Mouse (Mus musculus): ENCODE measurements around the gene Vps54. TPM values are rescaled to one million over a fixed set of nuclear protein-coding genes. Genes with fewer than 3 reads are reported as not detected.
A peak's percentile ranks its signal among the peaks of the same experiment; 100 is the strongest.

Vps54 gene
- polyA plus RNA-seq, 1 experiment from 2014 or later = 4.9 TPM

- DNase-seq (no peak), ATAC-seq (no peak)
Measured at GRCm38 (mm10) chr11:21219851-21220587, 19.1 kb upstream of the Vps54 start.

GRCm38 (mm10) chr11:21220754-21221153, 18.3 kb upstream of the Vps54 start:
- H3K4me2 ChIP-seq (ENCODE audit: low read depth, low read length) = 0 out of 2 replicates have a peak overlapping the region, but pooled peaks have one; percentile 19
- peaks cover 19% of the 10 kb centered on the region for H3K4me1 ChIP-seq (ENCODE audit: insufficient read depth)
- no peak overlapping the region for H3K27ac ChIP-seq (ENCODE audit: low read depth)
- no peak overlapping the region for H3K4me3 ChIP-seq (ENCODE audit: low read depth, low read length)
- TF ChIP-seq CTCF (IDR thresholded peaks at IDR 0.05; ENCODE audit: low read depth) (no peak), EP300 (IDR thresholded peaks at IDR 0.05; ENCODE audit: low read depth) (peak; percentile 48; the same call in 1 of the 2 replicates)
- WGBS (ENCODE audit: insufficient replicate concordance) = 32% methylated on average over 2 of the region's 2 CpGs
- no peaks in the 10 kb centered on the region for H3K36me3 ChIP-seq (replicated peaks; ENCODE audit: insufficient read depth, low read length)
- DNase-seq (no peak), ATAC-seq (peak; percentile 53)
- no peaks in the 10 kb centered on the region for H3K9me3 ChIP-seq (ENCODE audit: low read length)
- no peak overlapping the region for H3K9ac ChIP-seq (replicated peaks)
- H3K27me3 ChIP-seq (ENCODE audit: insufficient read depth, low read length) = no peaks in the 10 kb centered on the region

More at GRCm38 (mm10) chr11:21219851-21220587, 19.1 kb upstream of the Vps54 start:
- Histone ChIP-seq H3K9me3 (ENCODE audit: low read length) (no peaks in the 10 kb centered on the region), H3K27me3 (ENCODE audit: insufficient read depth, low read length) (no peaks in the 10 kb centered on the region), H3K4me1 (ENCODE audit: insufficient read depth) (peaks cover 19% of the 10 kb centered on the region), H3K4me3 (ENCODE audit: low read depth, low read length) (no peak overlapping the region), H3K4me2 (ENCODE audit: low read depth, low read length) (0 out of 2 replicates have a peak overlapping the region, but pooled peaks have one; percentile 19), H3K36me3 (replicated peaks; ENCODE audit: insufficient read depth, low read length) (no peaks in the 10 kb centered on the region), H3K27ac (ENCODE audit: low read depth) (no peak overlapping the region), H3K9ac (replicated peaks) (no peak overlapping the region)
- WGBS (ENCODE audit: insufficient replicate concordance) = 80% methylated on average over 8 of the region's 8 CpGs
- TF ChIP-seq CTCF (IDR thresholded peaks at IDR 0.05; ENCODE audit: low read depth) = no peak
- TF ChIP-seq EP300 (IDR thresholded peaks at IDR 0.05; ENCODE audit: low read depth) = no peak

GRCm38 (mm10) chr11:21221396-21221795, 17.7 kb upstream of the Vps54 start:
- no peak overlapping the region for H3K9ac ChIP-seq (replicated peaks)
- H3K4me3 ChIP-seq (ENCODE audit: low read depth, low read length) = no peak overlapping the region
- H3K4me1 ChIP-seq (ENCODE audit: insufficient read depth) = peaks cover 19% of the 10 kb centered on the region
- H3K36me3 ChIP-seq (replicated peaks; ENCODE audit: insufficient read depth, low read length) = no peaks in the 10 kb centered on the region
- no peak overlapping the region for H3K27ac ChIP-seq (ENCODE audit: low read depth)
- no peak for DNase-seq
- ATAC-seq = no peak
- no peak for TF ChIP-seq EP300 (IDR thresholded peaks at IDR 0.05; ENCODE audit: low read depth)
- no peak for TF ChIP-seq CTCF (IDR thresholded peaks at IDR 0.05; ENCODE audit: low read depth)
- no peak overlapping the region for H3K4me2 ChIP-seq (ENCODE audit: low read depth, low read length)
- H3K9me3 ChIP-seq (ENCODE audit: low read length) = no peaks in the 10 kb centered on the region
- WGBS (ENCODE audit: insufficient replicate concordance) = 77% methylated on average over 2 of the region's 2 CpGs
- H3K27me3 ChIP-seq (ENCODE audit: insufficient read depth, low read length) = no peaks in the 10 kb centered on the region

- Histone ChIP-seq H3K4me1 (ENCODE audit: insufficient read depth) (peaks cover 17% of the 10 kb centered on the region), H3K36me3 (replicated peaks; ENCODE audit: insufficient read depth, low read length) (no peaks in the 10 kb centered on the region), H3K27me3 (ENCODE audit: insufficient read depth, low read length) (no peaks in the 10 kb centered on the region), H3K27ac (ENCODE audit: low read depth) (no peak overlapping the region), H3K9ac (replicated peaks) (no peak overlapping the region), H3K4me3 (ENCODE audit: low read depth, low read length) (no peak overlapping the region), H3K9me3 (ENCODE audit: low read length) (no peaks in the 10 kb centered on the region), H3K4me2 (ENCODE audit: low read depth, low read length) (no peak overlapping the region)
- ATAC-seq = no peak
- TF ChIP-seq CTCF (IDR thresholded peaks at IDR 0.05; ENCODE audit: low read depth) (no peak), EP300 (IDR thresholded peaks at IDR 0.05; ENCODE audit: low read depth) (no peak; the same call in 1 of the 2 replicates)
- WGBS (ENCODE audit: insufficient replicate concordance) = 35% methylated on average over 4 of the region's 4 CpGs
- no peak for DNase-seq
Measured at GRCm38 (mm10) chr11:21222606-21223207, 16.4 kb upstream of the Vps54 start.

GRCm38 (mm10) chr11:21223539-21223938, 15.5 kb upstream of the Vps54 start:
- H3K4me2 ChIP-seq (ENCODE audit: low read depth, low read length) = no peak overlapping the region
- H3K4me1 ChIP-seq (ENCODE audit: insufficient read depth) = peaks cover 15% of the 10 kb centered on the region; the same call in 1 of the 2 replicates
- no peak overlapping the region for H3K9ac ChIP-seq (replicated peaks)
- DNase-seq (no peak), ATAC-seq (peak; percentile 47)
- no peak overlapping the region for H3K4me3 ChIP-seq (ENCODE audit: low read depth, low read length)
- WGBS (ENCODE audit: insufficient replicate concordance) = 64% methylated on average over 3 of the region's 3 CpGs
- H3K9me3 ChIP-seq (ENCODE audit: low read length) = no peaks in the 10 kb centered on the region
- no peaks in the 10 kb centered on the region for H3K36me3 ChIP-seq (replicated peaks; ENCODE audit: insufficient read depth, low read length)
- H3K27ac ChIP-seq (ENCODE audit: low read depth) = peak overlapping the region; percentile 39; the same call in 1 of the 2 replicates
- no peaks in the 10 kb centered on the region for H3K27me3 ChIP-seq (ENCODE audit: insufficient read depth, low read length)
- TF ChIP-seq CTCF (IDR thresholded peaks at IDR 0.05; ENCODE audit: low read depth) = no peak
- TF ChIP-seq EP300 (IDR thresholded peaks at IDR 0.05; ENCODE audit: low read depth) = peak; percentile 49; the same call in 1 of the 2 replicates

GRCm38 (mm10) chr11:21224041-21224440, 15.0 kb upstream of the Vps54 start:
- Histone ChIP-seq H3K4me3 (ENCODE audit: low read depth, low read length) (no peak overlapping the region), H3K27me3 (ENCODE audit: insufficient read depth, low read length) (no peaks in the 10 kb centered on the region), H3K9me3 (ENCODE audit: low read length) (no peaks in the 10 kb centered on the region), H3K27ac (ENCODE audit: low read depth) (peak overlapping the region; percentile 39; the same call in 1 of the 2 replicates), H3K4me1 (ENCODE audit: insufficient read depth) (peaks cover 15% of the 10 kb centered on the region; the same call in 1 of the 2 replicates), H3K4me2 (ENCODE audit: low read depth, low read length) (no peak overlapping the region), H3K9ac (replicated peaks) (no peak overlapping the region), H3K36me3 (replicated peaks; ENCODE audit: insufficient read depth, low read length) (no peaks in the 10 kb centered on the region)
- ATAC-seq (no peak), DNase-seq (no peak)
- WGBS (ENCODE audit: insufficient replicate concordance) = 51% methylated on average over 6 of the region's 6 CpGs
- TF ChIP-seq EP300 (IDR thresholded peaks at IDR 0.05; ENCODE audit: low read depth) (no peak), CTCF (IDR thresholded peaks at IDR 0.05; ENCODE audit: low read depth) (no peak)

Measured in liver, postnatal 0 days (tissue).